Mouse (Mus musculus): Measurements from ENCODE around the gene Plcb3. TPM values are rescaled to one million over a fixed set of nuclear protein-coding genes. Genes with fewer than 3 reads are reported as not detected.

Gene Plcb3
- polyA plus RNA-seq, 1 experiment, result 49.3 TPM

DNA sequence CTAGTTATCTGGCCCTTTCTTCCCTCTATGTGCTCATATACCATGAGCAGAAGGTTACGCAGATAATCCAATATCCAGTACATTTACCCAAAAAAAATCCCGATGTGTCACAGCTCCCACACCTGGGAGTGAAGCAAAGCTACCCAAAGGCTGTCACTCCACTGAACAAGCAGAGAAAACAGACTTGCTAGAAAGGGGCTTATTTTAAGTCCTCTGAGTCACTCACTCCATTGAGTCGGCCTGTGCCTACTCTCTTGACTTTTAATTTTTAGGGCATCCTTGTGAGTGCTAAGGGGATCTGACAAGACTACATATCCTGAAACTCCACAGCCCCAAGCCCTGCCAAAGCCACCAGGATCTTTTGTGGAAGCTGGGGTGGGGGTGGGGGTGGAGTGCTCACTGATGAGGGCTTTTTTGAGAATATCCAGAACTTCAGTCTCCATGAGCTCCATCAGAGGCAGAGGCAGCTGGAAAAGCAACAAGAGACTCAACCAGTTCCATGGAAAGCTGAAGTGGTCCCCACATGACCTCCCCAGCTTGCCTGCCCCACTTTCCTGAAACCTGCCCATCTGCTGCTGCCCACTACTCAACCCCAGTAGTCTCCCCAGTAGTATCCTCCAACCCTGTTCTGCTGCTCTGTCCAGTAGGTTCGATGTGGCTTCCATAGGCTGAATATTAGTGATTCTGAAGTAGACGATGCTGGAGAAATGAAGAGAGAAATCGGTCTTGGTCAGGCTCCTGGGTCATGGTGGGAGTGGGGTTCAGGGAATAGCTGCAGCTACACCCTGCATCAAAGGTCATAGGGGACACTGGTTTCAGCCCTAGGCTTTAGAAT, 53.2 kb downstream of the Plcb3 start:
- peak overlapping the region; percentile 96 for H3K4me3 ChIP-seq (replicated peaks)
- peaks cover 92% of the 10 kb centered on the region for H3K4me1 ChIP-seq
- TF ChIP-seq GATA1 (IDR thresholded peaks at IDR 0.05; ENCODE audit: borderline replicate concordance, low read length) (no peak), FLI1 (IDR thresholded peaks at IDR 0.05; ENCODE audit: low read length) (no peak)
- H3K36me3 ChIP-seq (replicated peaks; ENCODE audit: low read length), result peaks cover 23% of the 10 kb centered on the region
- H3K27me3 ChIP-seq (replicated peaks), result peaks cover 36% of the 10 kb centered on the region
- H3K9me3 ChIP-seq, result peaks cover 7% of the 10 kb centered on the region

- Histone ChIP-seq H3K27me3 (replicated peaks) (peaks cover 24% of the 10 kb centered on the region), H3K4me1 (peaks cover 85% of the 10 kb centered on the region), H3K4me3 (replicated peaks) (peak within 1 kb of the TSS; percentile 96), H3K36me3 (replicated peaks; ENCODE audit: low read length) (peaks cover 31% of the 10 kb centered on the region), H3K9me3 (peaks cover 7% of the 10 kb centered on the region)
- TF ChIP-seq FLI1 (IDR thresholded peaks at IDR 0.05; ENCODE audit: low read length) (no peak), GATA1 (IDR thresholded peaks at IDR 0.05; ENCODE audit: borderline replicate concordance, low read length) (no peak)
These were observed 54.4 kb downstream of the Plcb3 start, which contains the start of gene Esrra for GRCm38 (mm10) chr19:6921647-6922567. Gene Esrra, minus strand, starts transcription at chr19:6921813.

DNA sequence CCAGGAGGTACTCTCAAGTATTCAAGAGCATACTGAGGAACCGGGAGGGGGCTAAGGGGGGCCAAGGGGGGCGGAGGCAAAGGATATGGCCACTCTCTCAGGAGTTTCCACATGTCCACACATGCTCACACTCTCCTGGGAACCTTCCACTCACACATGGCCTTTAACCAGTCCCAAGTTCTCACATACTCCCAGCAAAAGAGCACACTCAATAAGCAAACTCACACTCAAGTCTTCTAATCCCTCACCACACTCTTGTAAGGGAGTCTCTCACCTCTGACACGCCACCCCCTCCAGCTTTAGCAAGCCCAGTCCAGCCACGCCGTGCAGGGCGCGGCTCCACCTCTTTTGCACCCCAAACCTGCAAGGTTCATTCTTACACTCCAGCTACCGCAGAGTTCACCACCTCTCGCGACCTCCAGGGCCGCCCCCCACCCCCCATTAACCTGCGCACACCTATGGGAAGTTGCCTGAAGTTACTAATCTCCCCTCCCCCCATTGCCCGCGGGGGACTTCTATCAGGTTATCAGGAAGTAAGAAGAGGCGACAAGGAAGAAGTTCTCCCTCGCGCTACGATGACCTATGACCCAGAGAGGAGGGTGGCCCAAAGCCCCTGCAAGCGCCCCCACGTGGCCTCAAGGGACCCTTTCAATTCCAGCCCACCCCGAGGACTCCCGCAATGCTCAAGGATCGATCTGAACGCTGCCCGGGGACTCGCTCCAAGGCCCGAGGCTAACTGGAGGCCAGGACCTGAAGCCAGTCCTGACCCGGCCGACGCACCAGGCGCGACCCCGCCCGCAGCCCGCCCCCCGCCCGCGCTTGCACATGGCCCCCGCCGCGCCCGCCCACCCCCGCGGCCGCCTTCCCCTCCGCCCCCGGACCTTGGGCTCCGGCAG, 55.3 kb downstream of the Plcb3 start:
- peaks cover 40% of the 10 kb centered on the region for H3K36me3 ChIP-seq (replicated peaks; ENCODE audit: low read length)
- H3K4me1 ChIP-seq, result peaks cover 85% of the 10 kb centered on the region
- peaks cover 15% of the 10 kb centered on the region for H3K27me3 ChIP-seq (replicated peaks)
- peaks cover 3% of the 10 kb centered on the region for H3K9me3 ChIP-seq
- H3K4me3 ChIP-seq (replicated peaks), result peak overlapping the region; percentile 96
- TF ChIP-seq FLI1 (IDR thresholded peaks at IDR 0.05; ENCODE audit: low read length) (no peak), GATA1 (IDR thresholded peaks at IDR 0.05; ENCODE audit: borderline replicate concordance, low read length) (no peak)

- peak overlapping the region; percentile 96 for H3K4me3 ChIP-seq (replicated peaks)
These were observed 56.2 kb downstream of the Plcb3 start for GRCm38 (mm10) chr19:6919876-6920740.

GRCm38 (mm10) chr19:6919431-6919830, 56.8 kb downstream of the Plcb3 start:
- Histone ChIP-seq H3K9me3 (no peaks in the 10 kb centered on the region), H3K27me3 (replicated peaks) (no peaks in the 10 kb centered on the region), H3K4me1 (peaks cover 84% of the 10 kb centered on the region), H3K4me3 (replicated peaks) (peak overlapping the region; percentile 64), H3K36me3 (replicated peaks; ENCODE audit: low read length) (peaks cover 52% of the 10 kb centered on the region)
- TF ChIP-seq GATA1 (IDR thresholded peaks at IDR 0.05; ENCODE audit: borderline replicate concordance, low read length) (no peak), FLI1 (IDR thresholded peaks at IDR 0.05; ENCODE audit: low read length) (no peak)

More at GRCm38 (mm10) chr19:6919876-6920740, 56.2 kb downstream of the Plcb3 start:
- Histone ChIP-seq H3K4me1 (peaks cover 85% of the 10 kb centered on the region), H3K36me3 (replicated peaks; ENCODE audit: low read length) (peaks cover 49% of the 10 kb centered on the region), H3K9me3 (no peaks in the 10 kb centered on the region), H3K27me3 (replicated peaks) (peaks cover 6% of the 10 kb centered on the region)
- TF ChIP-seq FLI1 (IDR thresholded peaks at IDR 0.05; ENCODE audit: low read length), result no peak
- TF ChIP-seq GATA1 (IDR thresholded peaks at IDR 0.05; ENCODE audit: borderline replicate concordance, low read length), result no peak

GRCm38 (mm10) chr19:6918321-6918720, 57.9 kb downstream of the Plcb3 start:
- H3K4me1 ChIP-seq, result peaks cover 84% of the 10 kb centered on the region
- H3K36me3 ChIP-seq (replicated peaks; ENCODE audit: low read length), result peaks cover 63% of the 10 kb centered on the region
- H3K27me3 ChIP-seq (replicated peaks), result no peaks in the 10 kb centered on the region
- H3K9me3 ChIP-seq, result no peaks in the 10 kb centered on the region
- TF ChIP-seq FLI1 (IDR thresholded peaks at IDR 0.05; ENCODE audit: low read length) (no peak), GATA1 (IDR thresholded peaks at IDR 0.05; ENCODE audit: borderline replicate concordance, low read length) (no peak)
- no peak overlapping the region for H3K4me3 ChIP-seq (replicated peaks)

GRCm38 (mm10) chr19:6916496-6916895, 59.8 kb downstream of the Plcb3 start:
- Histone ChIP-seq H3K9me3 (no peaks in the 10 kb centered on the region), H3K4me3 (replicated peaks) (no peak overlapping the region), H3K36me3 (replicated peaks; ENCODE audit: low read length) (peaks cover 81% of the 10 kb centered on the region), H3K4me1 (peaks cover 88% of the 10 kb centered on the region), H3K27me3 (replicated peaks) (no peaks in the 10 kb centered on the region)
- TF ChIP-seq GATA1 (IDR thresholded peaks at IDR 0.05; ENCODE audit: borderline replicate concordance, low read length), result no peak
- TF ChIP-seq FLI1 (IDR thresholded peaks at IDR 0.05; ENCODE audit: low read length), result no peak

- Histone ChIP-seq H3K4me3 (replicated peaks) (peak overlapping the region; percentile 51), H3K27me3 (replicated peaks) (no peaks in the 10 kb centered on the region), H3K36me3 (replicated peaks; ENCODE audit: low read length) (peaks cover 86% of the 10 kb centered on the region), H3K9me3 (no peaks in the 10 kb centered on the region), H3K4me1 (peaks cover 91% of the 10 kb centered on the region)
- TF ChIP-seq FLI1 (IDR thresholded peaks at IDR 0.05; ENCODE audit: low read length) (no peak), GATA1 (IDR thresholded peaks at IDR 0.05; ENCODE audit: borderline replicate concordance, low read length) (no peak)
These were observed 61.0 kb downstream of the Plcb3 start for GRCm38 (mm10) chr19:6915276-6915675.

All from megakaryocyte, embryonic 14.5 days (primary cell).